17 mouse cellular contexts compared by ENCODE assay signal in genomic region chr11:77974325-77974724, GRCm38 (mm10). TPM values are rescaled to one million over a fixed set of nuclear protein-coding genes. Genes with fewer than 3 reads are reported as not detected.
A peak's percentile ranks its signal among the peaks of the same experiment; 100 is the strongest.
DNase-seq lines count a peak whose midpoint lies in the region; ATAC-seq and TF ChIP-seq lines count a peak whose summit lies in the region.
"Had no signal": no experiment of that assay in that cellular context is flagged by ENCODE, and none has a peak within 500 bp of the region (broad histone marks: within the 10 kb centered on the region; RNA-seq: fewer than 3 reads in every experiment).

No protein-coding gene starts in this region.

- WGBS in forebrain, embryonic 11.5 days, result 50% methylated on average over 15 of the region's 15 CpGs
- 47% methylated on average over 15 of the region's 15 CpGs for WGBS in forebrain, embryonic 12.5 days
- WGBS in hindbrain, embryonic 12.5 days, result 52% methylated on average over 15 of the region's 15 CpGs
- 50% methylated on average over 15 of the region's 15 CpGs for WGBS in hindbrain, embryonic 13.5 days
- 37% methylated on average over 15 of the region's 15 CpGs for WGBS in kidney, postnatal 0 days

- H3K27me3 ChIP-seq in forebrain, embryonic 11.5 days (ENCODE audit: control insufficient read depth, insufficient read depth, low read length), result no peaks in the 10 kb centered on the region
- peaks cover 75% of the 10 kb centered on the region for H3K27me3 ChIP-seq in forebrain, embryonic 12.5 days
- peaks cover 54% of the 10 kb centered on the region for H3K27me3 ChIP-seq in hindbrain, embryonic 12.5 days
- H3K27me3 ChIP-seq in hindbrain, embryonic 13.5 days, result peaks cover 81% of the 10 kb centered on the region
- H3K27me3 ChIP-seq in kidney, postnatal 0 days (ENCODE audit: insufficient read depth, low read length), result 0 out of 2 replicates have a peak, but pooled peaks cover 3% of the 10 kb centered on the region

- H3K27ac ChIP-seq in forebrain, embryonic 11.5 days (ENCODE audit: low read depth, low read length), result no peak overlapping the region
- no peak overlapping the region for H3K27ac ChIP-seq in forebrain, embryonic 12.5 days
- H3K27ac ChIP-seq in hindbrain, embryonic 12.5 days, result no peak overlapping the region
- H3K27ac ChIP-seq in hindbrain, embryonic 13.5 days, result no peak overlapping the region
- no peak overlapping the region for H3K27ac ChIP-seq in kidney, postnatal 0 days
- 0 out of 2 replicates have a peak overlapping the region, but pooled peaks have one; percentile 49 for H3K27ac ChIP-seq in brown adipose tissue, adult 24 weeks (replicated peaks; ENCODE audit: low read depth, low read length)
- H3K27ac ChIP-seq: embryonic facial prominence, embryonic 10.5 days; forebrain, embryonic 15.5 days had no signal

- H3K9me3 ChIP-seq in forebrain, embryonic 11.5 days (ENCODE audit: control insufficient read depth, low read length), result no peaks in the 10 kb centered on the region
- no peaks in the 10 kb centered on the region for H3K9me3 ChIP-seq in forebrain, embryonic 12.5 days
- no peaks in the 10 kb centered on the region for H3K9me3 ChIP-seq in hindbrain, embryonic 12.5 days (replicated peaks)
- no peaks in the 10 kb centered on the region for H3K9me3 ChIP-seq in hindbrain, embryonic 13.5 days
- no peaks in the 10 kb centered on the region for H3K9me3 ChIP-seq in kidney, postnatal 0 days (replicated peaks; ENCODE audit: low read length)
- H3K9me3 ChIP-seq: embryonic facial prominence, embryonic 10.5 days; forebrain, embryonic 15.5 days; G1E had no signal

- ATAC-seq in forebrain, embryonic 11.5 days (replicated peaks; ENCODE audit: low FRiP score), result no peak
- ATAC-seq in forebrain, embryonic 12.5 days (ENCODE audit: low FRiP score), result no peak
- 0 out of 2 replicates have a peak, but pooled peaks have one; percentile 3 for ATAC-seq in hindbrain, embryonic 12.5 days (ENCODE audit: low FRiP score)
- no peak for ATAC-seq in hindbrain, embryonic 13.5 days (ENCODE audit: low FRiP score)
- ATAC-seq in kidney, postnatal 0 days (replicated peaks; ENCODE audit: low FRiP score, low read depth), result peak; percentile 9; the same call in 1 of the 2 replicates
- ATAC-seq: forebrain, embryonic 15.5 days; intestine, embryonic 16.5 days had no signal

- H3K4me3 ChIP-seq in forebrain, embryonic 11.5 days (ENCODE audit: low read depth, low read length), result no peak overlapping the region
- H3K4me3 ChIP-seq in forebrain, embryonic 12.5 days (replicated peaks), result no peak overlapping the region
- no peak overlapping the region for H3K4me3 ChIP-seq in hindbrain, embryonic 12.5 days
- H3K4me3 ChIP-seq in hindbrain, embryonic 13.5 days, result no peak overlapping the region
- no peak overlapping the region for H3K4me3 ChIP-seq in kidney, postnatal 0 days (replicated peaks; ENCODE audit: low read depth, low read length)
- H3K4me3 ChIP-seq in brown adipose tissue, adult 24 weeks (ENCODE audit: insufficient read depth, low read depth, low read length), result no peak overlapping the region
- H3K4me3 ChIP-seq: embryonic facial prominence, embryonic 10.5 days; forebrain, embryonic 15.5 days had no signal

- H3K36me3 ChIP-seq in forebrain, embryonic 11.5 days (ENCODE audit: control insufficient read depth, insufficient read depth, low read length), result no peaks in the 10 kb centered on the region
- H3K36me3 ChIP-seq in forebrain, embryonic 12.5 days (replicated peaks), result peaks cover 21% of the 10 kb centered on the region; the same call in 1 of the 2 replicates
- peaks cover 12% of the 10 kb centered on the region; the same call in 1 of the 2 replicates for H3K36me3 ChIP-seq in hindbrain, embryonic 12.5 days
- peaks cover 65% of the 10 kb centered on the region for H3K36me3 ChIP-seq in hindbrain, embryonic 13.5 days
- no peaks in the 10 kb centered on the region for H3K36me3 ChIP-seq in kidney, postnatal 0 days (ENCODE audit: insufficient read depth, low read length)
- H3K36me3 ChIP-seq: embryonic facial prominence, embryonic 10.5 days; G1E had no signal

- H3K4me1 ChIP-seq in forebrain, embryonic 11.5 days (replicated peaks; ENCODE audit: control insufficient read depth, insufficient read depth, low read length), result no peaks in the 10 kb centered on the region
- H3K4me1 ChIP-seq in forebrain, embryonic 12.5 days, result no peaks in the 10 kb centered on the region
- H3K4me1 ChIP-seq in hindbrain, embryonic 12.5 days, result no peaks in the 10 kb centered on the region
- H3K4me1 ChIP-seq in hindbrain, embryonic 13.5 days (replicated peaks), result no peaks in the 10 kb centered on the region
- no peaks in the 10 kb centered on the region for H3K4me1 ChIP-seq in kidney, postnatal 0 days (replicated peaks; ENCODE audit: insufficient read depth, low read length)
- peaks cover 13% of the 10 kb centered on the region for H3K4me1 ChIP-seq in brown adipose tissue, adult 24 weeks (ENCODE audit: control insufficient read depth, insufficient read depth, insufficient read length, low read length)
- H3K4me1 ChIP-seq: forebrain, embryonic 15.5 days had no signal

- DNase-seq in forebrain, embryonic 11.5 days (ENCODE audit: low spot score), result peak; percentile 50
- DNase-seq in kidney, postnatal 0 days (ENCODE audit: low spot score), result no peak
- no peak for DNase-seq in kidney, adult 8-10 months
- DNase-seq in adrenal gland, adult 18-20 months (ENCODE audit: low spot score in 2 of 2), result no peak
- DNase-seq: adrenal gland, postnatal 10 days; gastrocnemius, postnatal 10 days; heart, postnatal 10 days; kidney, adult 2 months had no signal

- TF ChIP-seq CTCF in kidney, postnatal 0 days (IDR thresholded peaks at IDR 0.05; ENCODE audit: low read depth), result no peak

- H3K4me2 ChIP-seq in forebrain, embryonic 11.5 days (ENCODE audit: low read depth, low read length, severe bottlenecking), result no peak overlapping the region
- no peak overlapping the region for H3K4me2 ChIP-seq in forebrain, embryonic 12.5 days
- H3K4me2 ChIP-seq in hindbrain, embryonic 12.5 days (replicated peaks), result no peak overlapping the region
- no peak overlapping the region for H3K4me2 ChIP-seq in hindbrain, embryonic 13.5 days
- no peak overlapping the region for H3K4me2 ChIP-seq in kidney, postnatal 0 days (ENCODE audit: low read length)
- H3K4me2 ChIP-seq: forebrain, embryonic 15.5 days had no signal

- no peak overlapping the region for H3K9ac ChIP-seq in forebrain, embryonic 11.5 days (ENCODE audit: low read length)
- no peak overlapping the region for H3K9ac ChIP-seq in forebrain, embryonic 12.5 days
- H3K9ac ChIP-seq in hindbrain, embryonic 12.5 days, result no peak overlapping the region
- no peak overlapping the region for H3K9ac ChIP-seq in hindbrain, embryonic 13.5 days
- H3K9ac ChIP-seq in kidney, postnatal 0 days (ENCODE audit: low read depth, low read length), result no peak overlapping the region
- H3K9ac ChIP-seq: forebrain, embryonic 15.5 days had no signal

RNA-seq across cellular contexts. Expression of gene Phf12, which starts 8.2 kb away (rescaled TPM):
- 29.6 and 30.5 TPM in 2 replicates for polyA plus RNA-seq in forebrain, embryonic 11.5 days (2014; fragmentation: Nextera tagmentation; extraction: Ambion mirVana)
- 29.1 and 29.6 TPM in 2 replicates for polyA plus RNA-seq in forebrain, embryonic 12.5 days (2016; fragmentation: Nextera tagmentation; extraction: Ambion mirVana)
- polyA plus RNA-seq in hindbrain, embryonic 12.5 days (2016; fragmentation: Nextera tagmentation; extraction: Ambion mirVana), result 30.6 and 30.7 TPM in 2 replicates
- polyA plus RNA-seq in hindbrain, embryonic 13.5 days (2015; fragmentation: Nextera tagmentation; extraction: Ambion mirVana), result 18.9 and 21.2 TPM in 2 replicates
- polyA plus RNA-seq in kidney, postnatal 0 days (2015; fragmentation: Nextera tagmentation; extraction: Ambion mirVana), result 9.3 and 11.1 TPM in 2 replicates
- polyA plus RNA-seq in brown adipose tissue, adult 24 weeks (2012; ENCODE audit: insufficient read depth, insufficient read length, missing spikeins), result 9.6 and 13.3 TPM in 2 replicates
- 10 to 100 TPM; 42.3 to 51.8 TPM for total RNA-seq in adrenal gland, adult 18-20 months (2021)

RNA-seq across cellular contexts. Expression of gene Sez6, which starts 43.7 kb away (rescaled TPM):
- polyA plus RNA-seq in forebrain, embryonic 11.5 days (2014; fragmentation: Nextera tagmentation; extraction: Ambion mirVana), result 14.3 and 16.7 TPM in 2 replicates
- 54.0 and 62.2 TPM in 2 replicates for polyA plus RNA-seq in forebrain, embryonic 12.5 days (2016; fragmentation: Nextera tagmentation; extraction: Ambion mirVana)
- polyA plus RNA-seq in hindbrain, embryonic 12.5 days (2016; fragmentation: Nextera tagmentation; extraction: Ambion mirVana), result 47.3 and 48.7 TPM in 2 replicates
- 112 and 121 TPM in 2 replicates for polyA plus RNA-seq in hindbrain, embryonic 13.5 days (2015; fragmentation: Nextera tagmentation; extraction: Ambion mirVana)
- 0.17 TPM in 1 of 2 replicates, not detected in the other for polyA plus RNA-seq in kidney, postnatal 0 days (2015; fragmentation: Nextera tagmentation; extraction: Ambion mirVana)
- polyA plus RNA-seq in brown adipose tissue, adult 24 weeks (2012; ENCODE audit: insufficient read depth, insufficient read length, missing spikeins), result 0.44 TPM in 1 of 2 replicates, not detected in the other
- total RNA-seq in adrenal gland, adult 18-20 months (2021), result 1 to 10 TPM; 2.1 to 2.4 TPM
- total RNA-seq: hematopoietic stem cell, adult 5-6 weeks had no signal

RNA-seq across cellular contexts. Expression of gene Dhrs13, which starts 57.8 kb away (rescaled TPM):
- polyA plus RNA-seq in forebrain, embryonic 11.5 days (2014; fragmentation: Nextera tagmentation; extraction: Ambion mirVana), result 18.8 and 22.1 TPM in 2 replicates
- polyA plus RNA-seq in forebrain, embryonic 12.5 days (2016; fragmentation: Nextera tagmentation; extraction: Ambion mirVana), result 20.6 and 21.2 TPM in 2 replicates
- polyA plus RNA-seq in hindbrain, embryonic 12.5 days (2016; fragmentation: Nextera tagmentation; extraction: Ambion mirVana), result 24.2 and 24.8 TPM in 2 replicates
- polyA plus RNA-seq in hindbrain, embryonic 13.5 days (2015; fragmentation: Nextera tagmentation; extraction: Ambion mirVana), result 37.1 and 39.3 TPM in 2 replicates
- polyA plus RNA-seq in kidney, postnatal 0 days (2015; fragmentation: Nextera tagmentation; extraction: Ambion mirVana), result 13.6 and 15.2 TPM in 2 replicates
- 3.0 and 3.4 TPM in 2 replicates for polyA plus RNA-seq in brown adipose tissue, adult 24 weeks (2012; ENCODE audit: insufficient read depth, insufficient read length, missing spikeins)
- total RNA-seq in adrenal gland, adult 18-20 months (2021), result 10 to 100 TPM in 1 of 2 experiments, 1 to 10 TPM in 1; 8.4 to 10.1 TPM

Comparison
In these comparisons a context has a peak if more than half of its experiments do, and no peak if none do; other contexts are left out.
1. ATAC-seq: peak in hindbrain, embryonic 12.5 days (single experiment) and kidney, postnatal 0 days (single experiment); none in forebrain, embryonic 11.5 days (single experiment), forebrain, embryonic 12.5 days (single experiment) and hindbrain, embryonic 13.5 days (single experiment).